Mouse (Mus musculus): Measurements from ENCODE around the gene Arpc5l. TPM values are rescaled to one million over a fixed set of nuclear protein-coding genes. Genes with fewer than 3 reads are reported as not detected.
"Not testable (repeated sequence)": the region's sequence is repeated elsewhere in the genome, so short reads cannot be mapped to it uniquely, and the experiment has no call there.

Arpc5l gene
- polyA plus RNA-seq, 1 experiment from 2014 or later = 60.7 TPM

DNA sequence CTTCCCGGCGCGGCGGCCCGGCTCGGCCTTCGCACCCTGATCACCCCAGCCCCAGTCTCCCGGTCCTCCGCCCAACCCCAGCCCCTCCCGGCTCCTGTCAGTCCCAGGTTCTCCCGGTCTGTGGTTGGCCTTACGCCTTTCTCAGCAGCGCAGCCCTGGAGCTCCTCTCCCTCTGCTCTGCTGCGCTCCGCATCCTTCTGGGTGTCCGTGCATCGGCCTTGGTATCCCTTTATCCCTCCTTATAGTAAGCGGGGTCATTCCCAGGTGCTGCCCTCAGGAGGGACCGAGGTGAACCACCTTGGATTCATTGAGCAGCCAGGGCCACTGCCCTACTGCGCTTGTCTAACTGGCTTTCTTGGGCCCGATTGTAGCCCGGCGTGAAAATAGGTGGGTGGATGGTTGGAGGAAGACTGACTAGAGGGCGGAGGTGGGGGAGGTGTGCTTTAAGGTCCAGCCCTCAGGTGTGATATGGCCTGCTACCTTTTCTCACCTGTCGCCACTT lies 3.3 kb downstream of the Arpc5l start:
- H3K9ac ChIP-seq (replicated peaks) = peak overlapping the region; percentile 83

DNA sequence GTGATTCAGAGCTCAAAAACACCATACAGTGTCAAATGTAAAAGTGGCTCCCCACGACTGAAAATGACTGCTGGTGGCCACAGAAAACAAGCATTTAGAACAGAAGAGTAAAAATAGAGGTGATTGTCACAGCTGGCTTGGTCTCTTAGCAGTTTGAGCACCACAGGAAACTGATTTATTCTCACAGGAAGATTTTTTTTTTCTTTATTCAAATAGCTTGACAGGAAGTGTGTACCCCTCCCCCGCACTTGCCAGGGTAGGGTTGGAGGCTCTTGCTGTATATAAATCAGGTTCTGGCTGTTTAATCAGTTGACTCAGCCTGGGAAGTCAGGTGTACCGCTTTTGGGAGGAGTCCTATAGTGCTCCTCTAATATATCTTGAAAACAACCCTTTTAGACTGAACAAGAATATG lies 3.8 kb downstream of the Arpc5l start:
- no peak for ATAC-seq
- Histone ChIP-seq H3K27me3 (ENCODE audit: insufficient read depth, low read length) (no peaks in the 10 kb centered on the region), H3K27ac (ENCODE audit: low read depth) (peak overlapping the region; percentile 89), H3K4me3 (ENCODE audit: low read depth, low read length) (peak overlapping the region; percentile 68), H3K9ac (replicated peaks) (peak overlapping the region; percentile 83), H3K4me1 (ENCODE audit: insufficient read depth) (peaks cover 56% of the 10 kb centered on the region), H3K36me3 (replicated peaks; ENCODE audit: insufficient read depth, low read length) (peaks cover 24% of the 10 kb centered on the region), H3K9me3 (ENCODE audit: low read length) (no peaks in the 10 kb centered on the region), H3K4me2 (ENCODE audit: low read depth, low read length) (peak overlapping the region; percentile 96)
- DNase-seq = peak; percentile 55
- 3% methylated on average over 3 of the region's 3 CpGs for WGBS (ENCODE audit: insufficient replicate concordance)
- TF ChIP-seq EP300 (IDR thresholded peaks at IDR 0.05; ENCODE audit: low read depth) (peak; percentile 38; the same call in 1 of the 2 replicates), CTCF (IDR thresholded peaks at IDR 0.05; ENCODE audit: low read depth) (no peak)

More for the DNA sequence above, 3.3 kb downstream of the Arpc5l start:
- H3K4me1 ChIP-seq (ENCODE audit: insufficient read depth) = peaks cover 61% of the 10 kb centered on the region
- no peaks in the 10 kb centered on the region for H3K27me3 ChIP-seq (ENCODE audit: insufficient read depth, low read length)
- peaks cover 23% of the 10 kb centered on the region for H3K36me3 ChIP-seq (replicated peaks; ENCODE audit: insufficient read depth, low read length)
- ATAC-seq (peak; percentile 35), DNase-seq (peak; percentile 40)
- TF ChIP-seq CTCF (IDR thresholded peaks at IDR 0.05; ENCODE audit: low read depth) (no peak), EP300 (IDR thresholded peaks at IDR 0.05; ENCODE audit: low read depth) (no peak)
- peak overlapping the region; percentile 96 for H3K4me2 ChIP-seq (ENCODE audit: low read depth, low read length)
- peak overlapping the region; percentile 68 for H3K4me3 ChIP-seq (ENCODE audit: low read depth, low read length)
- WGBS (ENCODE audit: insufficient replicate concordance) = under 1% methylated on average over 21 of the region's 25 CpGs
- no peaks in the 10 kb centered on the region for H3K9me3 ChIP-seq (ENCODE audit: low read length)
- H3K27ac ChIP-seq (ENCODE audit: low read depth) = peak overlapping the region; percentile 89

DNA sequence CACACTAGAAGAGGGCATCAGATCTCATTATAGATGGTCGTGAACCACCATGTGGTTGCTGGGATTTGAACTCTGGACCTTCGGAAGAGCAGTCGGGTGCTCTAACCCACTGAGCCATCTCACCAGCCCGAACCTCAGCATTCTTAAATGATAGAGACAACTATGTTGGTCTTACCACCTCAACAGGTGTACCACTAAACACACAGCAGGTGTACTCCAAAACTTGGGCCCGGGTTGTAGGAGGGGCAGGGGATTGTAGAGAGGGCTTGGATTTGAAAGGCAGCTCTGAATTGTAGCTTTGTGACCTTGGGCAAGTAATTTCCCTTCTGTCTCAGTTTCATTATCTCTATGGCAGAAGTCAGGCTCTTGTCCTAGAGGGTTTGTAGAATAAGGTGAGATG lies 5.0 kb downstream of the Arpc5l start:
- H3K4me1 ChIP-seq (ENCODE audit: insufficient read depth) = peaks cover 49% of the 10 kb centered on the region
- H3K4me3 ChIP-seq (ENCODE audit: low read depth, low read length); H3K9me3 ChIP-seq (ENCODE audit: low read length); H3K27me3 ChIP-seq (ENCODE audit: insufficient read depth, low read length); H3K9ac ChIP-seq (replicated peaks); DNase-seq; H3K27ac ChIP-seq (ENCODE audit: low read depth); ATAC-seq: not testable (repeated sequence)
- peaks cover 32% of the 10 kb centered on the region for H3K36me3 ChIP-seq (replicated peaks; ENCODE audit: insufficient read depth, low read length)
- H3K4me2 ChIP-seq (ENCODE audit: low read depth, low read length) = peak overlapping the region; percentile 14; the same call in 1 of the 2 replicates
- WGBS (ENCODE audit: insufficient replicate concordance) = 90% methylated on average over 5 of the region's 5 CpGs

DNA sequence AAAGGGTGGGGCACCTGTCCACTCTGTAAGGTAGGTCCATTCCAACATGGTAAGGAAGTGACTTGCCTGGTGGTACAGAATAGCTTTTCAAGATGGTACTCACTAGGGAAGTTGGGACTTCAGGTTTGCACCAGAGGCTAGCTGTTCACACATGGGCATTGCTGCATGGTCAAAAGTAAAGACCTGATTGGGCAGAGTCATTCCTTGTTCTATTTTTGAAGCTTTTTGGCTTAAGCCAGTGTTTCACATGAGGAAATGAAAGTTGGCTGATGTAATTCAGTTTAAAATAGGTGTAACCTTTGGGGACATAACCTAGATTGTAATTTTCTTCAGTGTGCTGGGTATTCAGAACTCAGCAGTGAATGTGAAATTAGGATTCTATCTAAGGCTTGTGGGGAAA lies 6.1 kb downstream of the Arpc5l start:
- no peak for DNase-seq
- no peak overlapping the region; the same call in 1 of the 2 replicates for H3K27ac ChIP-seq (ENCODE audit: low read depth)
- no peak overlapping the region for H3K9ac ChIP-seq (replicated peaks)

DNA sequence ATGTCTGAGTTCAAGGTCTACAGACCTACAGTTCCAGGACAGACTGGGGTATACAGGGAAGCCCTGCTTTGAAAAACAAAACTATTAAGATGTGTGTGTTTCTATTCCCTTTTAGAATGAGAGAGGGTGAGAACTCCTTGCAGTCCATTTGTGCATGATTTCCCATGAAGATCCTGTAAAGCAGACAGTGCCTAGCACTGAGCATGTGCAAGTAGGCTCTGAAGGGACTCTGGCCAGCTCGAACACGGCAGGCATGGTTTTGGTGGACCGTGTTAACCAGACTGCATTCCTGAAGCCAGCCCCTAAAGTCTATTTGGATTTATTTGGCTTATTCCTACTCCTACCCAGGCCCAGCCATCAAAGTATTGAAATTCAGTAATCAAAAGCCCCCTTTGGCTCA lies 6.8 kb downstream of the Arpc5l start:
- Histone ChIP-seq H3K27me3 (ENCODE audit: insufficient read depth, low read length) (no peaks in the 10 kb centered on the region), H3K9me3 (ENCODE audit: low read length) (no peaks in the 10 kb centered on the region), H3K4me3 (ENCODE audit: low read depth, low read length) (no peak overlapping the region), H3K9ac (replicated peaks) (no peak overlapping the region), H3K4me2 (ENCODE audit: low read depth, low read length) (no peak overlapping the region), H3K27ac (ENCODE audit: low read depth) (no peak overlapping the region), H3K4me1 (ENCODE audit: insufficient read depth) (peaks cover 38% of the 10 kb centered on the region), H3K36me3 (replicated peaks; ENCODE audit: insufficient read depth, low read length) (peaks cover 50% of the 10 kb centered on the region)
- DNase-seq (no peak), ATAC-seq (no peak)
- TF ChIP-seq EP300 (IDR thresholded peaks at IDR 0.05; ENCODE audit: low read depth) (no peak), CTCF (IDR thresholded peaks at IDR 0.05; ENCODE audit: low read depth) (no peak)
- WGBS (ENCODE audit: insufficient replicate concordance) = 82% methylated on average over 3 of the region's 3 CpGs

More for the DNA sequence above, 6.1 kb downstream of the Arpc5l start:
- H3K9me3 ChIP-seq (ENCODE audit: low read length) = no peaks in the 10 kb centered on the region
- no peaks in the 10 kb centered on the region for H3K27me3 ChIP-seq (ENCODE audit: insufficient read depth, low read length)
- peaks cover 44% of the 10 kb centered on the region for H3K4me1 ChIP-seq (ENCODE audit: insufficient read depth)
- TF ChIP-seq CTCF (IDR thresholded peaks at IDR 0.05; ENCODE audit: low read depth) (no peak), EP300 (IDR thresholded peaks at IDR 0.05; ENCODE audit: low read depth) (no peak)
- H3K36me3 ChIP-seq (replicated peaks; ENCODE audit: insufficient read depth, low read length) = peaks cover 43% of the 10 kb centered on the region
- H3K4me2 ChIP-seq (ENCODE audit: low read depth, low read length) = peak overlapping the region; percentile 27; the same call in 1 of the 2 replicates
- H3K4me3 ChIP-seq (ENCODE audit: low read depth, low read length) = no peak overlapping the region
- ATAC-seq = no peak

DNA sequence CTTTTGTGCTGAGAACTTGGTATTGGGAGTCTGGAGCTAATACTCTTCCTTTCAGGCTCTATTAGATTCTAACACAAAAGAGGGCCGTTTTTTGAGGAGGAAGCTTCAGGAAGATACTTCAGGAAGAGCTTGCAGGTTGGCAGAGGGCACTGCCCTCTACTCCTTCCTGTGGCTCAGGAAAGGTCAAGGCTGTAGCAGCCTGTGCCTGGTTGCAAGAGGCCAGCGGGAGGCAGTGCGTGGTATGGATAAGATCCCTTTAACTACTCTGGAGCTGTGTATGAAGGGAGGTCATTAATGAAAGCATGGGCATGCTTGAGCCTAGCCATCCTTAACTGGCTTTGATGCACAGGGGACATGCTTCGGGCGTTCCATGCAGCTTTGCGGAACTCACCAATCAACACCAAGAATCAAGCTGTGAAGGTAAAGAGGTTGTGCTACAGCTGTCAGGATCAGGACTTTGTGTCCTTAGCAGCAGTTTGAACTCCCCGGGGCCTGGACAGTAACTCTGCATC lies 7.7 kb downstream of the Arpc5l start:
- ATAC-seq = no peak
- WGBS (ENCODE audit: insufficient replicate concordance) = 76% methylated on average over 7 of the region's 7 CpGs
- no peak overlapping the region for H3K4me3 ChIP-seq (ENCODE audit: low read depth, low read length)
- no peaks in the 10 kb centered on the region for H3K9me3 ChIP-seq (ENCODE audit: low read length)
- H3K27me3 ChIP-seq (ENCODE audit: insufficient read depth, low read length) = no peaks in the 10 kb centered on the region
- H3K9ac ChIP-seq (replicated peaks) = no peak overlapping the region
- H3K27ac ChIP-seq (ENCODE audit: low read depth) = no peak overlapping the region
- no peak for DNase-seq
- peaks cover 35% of the 10 kb centered on the region for H3K4me1 ChIP-seq (ENCODE audit: insufficient read depth)
- peaks cover 56% of the 10 kb centered on the region for H3K36me3 ChIP-seq (replicated peaks; ENCODE audit: insufficient read depth, low read length)
- H3K4me2 ChIP-seq (ENCODE audit: low read depth, low read length) = no peak overlapping the region
- no peak for TF ChIP-seq EP300 (IDR thresholded peaks at IDR 0.05; ENCODE audit: low read depth)
- no peak for TF ChIP-seq CTCF (IDR thresholded peaks at IDR 0.05; ENCODE audit: low read depth)
